Mouse (Mus musculus) C2C12 (cell line): ENCODE data around the gene Rbp1.

Source experiments
- CTCF ChIP-seq: IDR thresholded peaks from one replicate; pipeline ENCODE4 v1.5.1; 2011; ENCODE audit not compliant: control insufficient read depth, insufficient read depth, insufficient read length
- MYOG ChIP-seq: IDR thresholded peaks from one replicate; pipeline ENCODE4 v1.6.1; 2011; ENCODE audit not compliant: control insufficient read depth, insufficient read length; ENCODE audit errors: extremely low read depth
- USF1 ChIP-seq: IDR thresholded peaks from one replicate; pipeline ENCODE4 v1.6.1; 2011; ENCODE audit warnings: low read depth, mild to moderate bottlenecking, control low read depth, moderate library complexity

DNA sequence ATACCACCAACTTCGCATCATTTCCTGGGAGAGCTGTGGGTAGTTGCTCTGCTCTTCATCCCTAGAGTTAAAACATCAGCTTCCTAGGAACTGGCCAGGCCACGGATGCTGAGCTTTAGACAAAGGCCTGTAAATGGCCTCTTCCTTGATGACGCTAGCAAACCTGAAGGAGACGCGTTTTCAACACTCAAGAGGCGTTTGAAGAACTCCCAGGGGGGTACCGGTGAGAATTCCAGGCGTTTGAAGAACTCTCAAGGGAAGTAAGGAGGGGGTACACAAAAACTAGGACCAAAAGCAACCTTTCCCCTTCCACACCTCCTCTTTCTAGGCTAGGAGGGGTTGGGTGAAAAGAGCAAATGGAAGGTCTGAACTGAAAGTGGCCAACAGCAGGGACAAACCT lies 1.5 kb downstream of the Rbp1 start:
- TF ChIP-seq MYOG (no peak), CTCF (no peak), USF1 (no peak)
